ENCODE assay signal across 8 mouse cellular contexts in the genomic region with DNA sequence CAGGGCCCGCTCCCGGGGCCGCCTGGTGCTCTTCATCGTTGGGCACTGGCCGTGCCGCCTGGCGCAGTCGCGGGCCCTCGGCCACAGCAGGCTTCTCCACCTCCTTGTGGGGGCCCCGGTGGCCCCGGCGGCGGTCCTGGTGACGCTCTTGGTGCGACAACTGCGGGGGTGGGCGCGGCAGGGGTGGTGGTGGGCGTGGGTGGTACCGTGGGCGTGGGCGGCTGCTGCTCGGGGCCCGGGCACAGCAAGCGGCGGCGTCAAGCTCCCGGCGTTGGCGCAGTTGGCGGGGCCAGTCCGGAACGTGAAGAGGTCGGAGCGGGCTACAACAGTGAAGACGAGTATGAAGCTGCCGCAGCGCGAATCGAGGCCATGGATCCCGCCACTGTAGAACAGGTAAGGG. TPM values are rescaled to one million over a fixed set of nuclear protein-coding genes. Genes with fewer than 3 reads are reported as not detected.
A peak's percentile ranks its signal among the peaks of the same experiment; 100 is the strongest.
DNase-seq lines count a peak whose midpoint lies in the region; ATAC-seq and TF ChIP-seq lines count a peak whose summit lies in the region.

No protein-coding gene starts in this region.

- WGBS in heart, embryonic 12.5 days = 13% methylated on average over 32 of the region's 42 CpGs
- WGBS in intestine, embryonic 14.5 days = 18% methylated on average over 35 of the region's 42 CpGs
- WGBS in stomach, postnatal 0 days = 18% methylated on average over 32 of the region's 42 CpGs

- no peak for TF ChIP-seq EP300 in stomach, postnatal 0 days (optimal IDR thresholded peaks at IDR 0.05)

- peak overlapping the region; percentile 96 for H3K4me3 ChIP-seq in heart, embryonic 12.5 days
- H3K4me3 ChIP-seq in G1E (ENCODE audit: low read depth, low read length) = peak overlapping the region; percentile 78
- H3K4me3 ChIP-seq in intestine, embryonic 14.5 days (ENCODE audit: low read depth, low read length) = peak overlapping the region; percentile 63
- H3K4me3 ChIP-seq in stomach, postnatal 0 days (ENCODE audit: low read depth, low read length) = peak overlapping the region; percentile 63

- ATAC-seq in heart, embryonic 12.5 days (ENCODE audit: insufficient number of reproducible peaks, low FRiP score) = peak; percentile 0; the same call in 1 of the 2 replicates
- ATAC-seq in G1E (ENCODE audit: extremely low read depth, insufficient number of reproducible peaks, low FRiP score, poor library complexity, severe bottlenecking) = no peak
- ATAC-seq in erythroblast, adult 5-6 weeks (replicated peaks; ENCODE audit: low FRiP score, poor library complexity, severe bottlenecking) = 0 out of 2 replicates have a peak, but pooled peaks have one; percentile 22
- no peak for ATAC-seq in intestine, embryonic 14.5 days (replicated peaks; ENCODE audit: low FRiP score, low TSS enrichment, low read depth)
- ATAC-seq in stomach, postnatal 0 days (ENCODE audit: low FRiP score, low TSS enrichment) = no peak

- H3K27ac ChIP-seq in heart, embryonic 12.5 days (ENCODE audit: poor library complexity, severe bottlenecking) = peak overlapping the region; percentile 88
- H3K27ac ChIP-seq in intestine, embryonic 14.5 days (ENCODE audit: low read depth) = peak overlapping the region; percentile 88
- peak overlapping the region; percentile 93 for H3K27ac ChIP-seq in stomach, postnatal 0 days (replicated peaks)

- peak overlapping the region; percentile 93 for H3K9ac ChIP-seq in heart, embryonic 12.5 days
- peak overlapping the region; percentile 72 for H3K9ac ChIP-seq in intestine, embryonic 14.5 days (ENCODE audit: low read length)
- H3K9ac ChIP-seq in stomach, postnatal 0 days (ENCODE audit: low read length) = peak overlapping the region; percentile 79

- H3K9me3 ChIP-seq in heart, embryonic 12.5 days (replicated peaks) = 0 out of 2 replicates have a peak, but pooled peaks cover 3% of the 10 kb centered on the region
- no peaks in the 10 kb centered on the region for H3K9me3 ChIP-seq in G1E (replicated peaks)
- H3K9me3 ChIP-seq in intestine, embryonic 14.5 days (ENCODE audit: control insufficient read depth, low read length) = no peaks in the 10 kb centered on the region
- H3K9me3 ChIP-seq in stomach, postnatal 0 days (ENCODE audit: control insufficient read depth, low read length) = no peaks in the 10 kb centered on the region

- no peaks in the 10 kb centered on the region for H3K27me3 ChIP-seq in heart, embryonic 12.5 days (replicated peaks)
- no peaks in the 10 kb centered on the region for H3K27me3 ChIP-seq in G1E (ENCODE audit: insufficient read depth, low read length)
- H3K27me3 ChIP-seq in intestine, embryonic 14.5 days (replicated peaks; ENCODE audit: control insufficient read depth, insufficient read depth, low read length) = no peaks in the 10 kb centered on the region
- H3K27me3 ChIP-seq in stomach, postnatal 0 days (ENCODE audit: control insufficient read depth, insufficient read depth, low read length) = no peaks in the 10 kb centered on the region

- peaks cover 8% of the 10 kb centered on the region for H3K4me1 ChIP-seq in heart, embryonic 12.5 days (replicated peaks)
- peaks cover 27% of the 10 kb centered on the region; the same call in 1 of the 2 replicates for H3K4me1 ChIP-seq in G1E (ENCODE audit: insufficient read depth, low read depth, low read length)
- H3K4me1 ChIP-seq in intestine, embryonic 14.5 days (replicated peaks; ENCODE audit: control insufficient read depth, insufficient read depth, low read length) = no peaks in the 10 kb centered on the region
- H3K4me1 ChIP-seq in stomach, postnatal 0 days (replicated peaks; ENCODE audit: control insufficient read depth, insufficient read depth) = no peaks in the 10 kb centered on the region

- TF ChIP-seq CTCF in G1E (IDR thresholded peaks at IDR 0.05; ENCODE audit: low read depth, low read length) = no peak
- TF ChIP-seq CTCF in stomach, postnatal 0 days (IDR thresholded peaks at IDR 0.05; ENCODE audit: low read depth) = no peak

- H3K36me3 ChIP-seq in heart, embryonic 12.5 days = no peaks in the 10 kb centered on the region
- H3K36me3 ChIP-seq in G1E (replicated peaks) = peaks cover 36% of the 10 kb centered on the region
- no peaks in the 10 kb centered on the region for H3K36me3 ChIP-seq in intestine, embryonic 14.5 days (ENCODE audit: control insufficient read depth, insufficient read depth, low read length)
- H3K36me3 ChIP-seq in stomach, postnatal 0 days (ENCODE audit: control insufficient read depth, insufficient read depth, low read length) = no peaks in the 10 kb centered on the region

- intact Hi-C loops in heart, postnatal 25 days (cut with DNase I) = no loop called here

- peak overlapping the region; percentile 80 for H3K4me2 ChIP-seq in heart, embryonic 12.5 days
- H3K4me2 ChIP-seq in intestine, embryonic 14.5 days (ENCODE audit: low read length) = peak overlapping the region; percentile 65
- H3K4me2 ChIP-seq in stomach, postnatal 0 days (replicated peaks; ENCODE audit: low read depth) = peak overlapping the region; percentile 64

- no peak for DNase-seq in heart, postnatal 25 days (ENCODE audit: low spot score)
- peak; percentile 28 for DNase-seq in G1E (ENCODE audit: low spot score)
- DNase-seq in intestine, embryonic 14.5 days (ENCODE audit: low spot score) = peak; percentile 57
- peak; percentile 32 for DNase-seq in lung, postnatal 10 days
- DNase-seq in stomach, postnatal 0 days (ENCODE audit: low spot score) = peak; percentile 41
- DNase-seq in embryo, embryonic 10.5 days (ENCODE audit: low spot score) = no peak

RNA-seq across cellular contexts. Expression of gene Otud5, which starts 1.2 kb away (rescaled TPM):
- 41.1 and 41.2 TPM in 2 replicates for polyA plus RNA-seq in heart, embryonic 12.5 days (2016; fragmentation: Nextera tagmentation; extraction: Ambion mirVana)
- total RNA-seq in heart, postnatal 25 days (2021) = 10 to 100 TPM; 25.7 to 28.5 TPM
- total RNA-seq in G1E (2014; fragmentation: Nextera tagmentation) = 68.1 and 71.8 TPM in 2 replicates
- 53.3 and 53.7 TPM in 2 replicates for total RNA-seq in G1E (2017)
- polyA plus RNA-seq in G1E (2012) = 84.0 and 86.5 TPM in 2 replicates
- total RNA-seq in erythroblast, adult 5-6 weeks (2015; ENCODE audit: low replicate concordance) = 399 and 555 TPM in 2 replicates
- total RNA-seq in erythroblast, adult 5-6 weeks (2017; ENCODE audit: low replicate concordance) = 691 and 1,009 TPM in 2 replicates
- 30.4 and 32.1 TPM in 2 replicates for polyA plus RNA-seq in intestine, embryonic 14.5 days (2014; fragmentation: Nextera tagmentation; extraction: Ambion mirVana)
- polyA plus RNA-seq in stomach, postnatal 0 days (2015; fragmentation: Nextera tagmentation; extraction: Ambion mirVana) = 21.2 and 22.0 TPM in 2 replicates

RNA-seq across cellular contexts. Expression of gene Kcnd1, which starts 20.2 kb away (rescaled TPM):
- 1.4 and 1.9 TPM in 2 replicates for polyA plus RNA-seq in heart, embryonic 12.5 days (2016; fragmentation: Nextera tagmentation; extraction: Ambion mirVana)
- under 1 TPM; 0.22 to 0.23 TPM for total RNA-seq in heart, postnatal 25 days (2021)
- total RNA-seq in G1E (2014; fragmentation: Nextera tagmentation) (1.1 and 4.1 TPM in 2 replicates), G1E (2017) (0.23 and 0.27 TPM in 2 replicates)
- polyA plus RNA-seq in G1E (2012) = 0.28 and 0.41 TPM in 2 replicates
- 4.8 and 5.4 TPM in 2 replicates for total RNA-seq in erythroblast, adult 5-6 weeks (2015; ENCODE audit: low replicate concordance)
- 3.6 and 4.5 TPM in 2 replicates for total RNA-seq in erythroblast, adult 5-6 weeks (2017; ENCODE audit: low replicate concordance)
- 1.6 and 2.2 TPM in 2 replicates for polyA plus RNA-seq in intestine, embryonic 14.5 days (2014; fragmentation: Nextera tagmentation; extraction: Ambion mirVana)
- 0.42 and 0.92 TPM in 2 replicates for polyA plus RNA-seq in stomach, postnatal 0 days (2015; fragmentation: Nextera tagmentation; extraction: Ambion mirVana)

RNA-seq across cellular contexts. Expression of gene Pim2, which starts 35.7 kb away (rescaled TPM):
- 6.4 and 6.8 TPM in 2 replicates for polyA plus RNA-seq in heart, embryonic 12.5 days (2016; fragmentation: Nextera tagmentation; extraction: Ambion mirVana)
- 1 to 10 TPM; 2.2 to 3.1 TPM for total RNA-seq in heart, postnatal 25 days (2021)
- total RNA-seq in G1E (2014; fragmentation: Nextera tagmentation) = 7.4 and 12.8 TPM in 2 replicates
- total RNA-seq in G1E (2017) = 1.8 and 2.2 TPM in 2 replicates
- polyA plus RNA-seq in G1E (2012) = 23.1 and 25.6 TPM in 2 replicates
- 41.9 and 42.8 TPM in 2 replicates for total RNA-seq in erythroblast, adult 5-6 weeks (2015; ENCODE audit: low replicate concordance)
- 30.4 and 31.3 TPM in 2 replicates for total RNA-seq in erythroblast, adult 5-6 weeks (2017; ENCODE audit: low replicate concordance)
- 5.8 and 7.5 TPM in 2 replicates for polyA plus RNA-seq in intestine, embryonic 14.5 days (2014; fragmentation: Nextera tagmentation; extraction: Ambion mirVana)
- polyA plus RNA-seq in stomach, postnatal 0 days (2015; fragmentation: Nextera tagmentation; extraction: Ambion mirVana) = 4.8 and 5.0 TPM in 2 replicates

RNA-seq across cellular contexts. Expression of gene Slc35a2, which starts 41.5 kb away (rescaled TPM):
- polyA plus RNA-seq in heart, embryonic 12.5 days (2016; fragmentation: Nextera tagmentation; extraction: Ambion mirVana) = 25.9 and 26.8 TPM in 2 replicates
- total RNA-seq in heart, postnatal 25 days (2021) = 10 to 100 TPM; 11.0 to 17.0 TPM
- total RNA-seq in G1E (2014; fragmentation: Nextera tagmentation) = 9.6 and 13.5 TPM in 2 replicates
- 34.0 and 39.4 TPM in 2 replicates for total RNA-seq in G1E (2017)
- 75.8 and 107 TPM in 2 replicates for polyA plus RNA-seq in G1E (2012)
- 1.5 and 3.1 TPM in 2 replicates for total RNA-seq in erythroblast, adult 5-6 weeks (2015; ENCODE audit: low replicate concordance)
- 10.0 and 10.9 TPM in 2 replicates for total RNA-seq in erythroblast, adult 5-6 weeks (2017; ENCODE audit: low replicate concordance)
- 12.3 and 12.6 TPM in 2 replicates for polyA plus RNA-seq in intestine, embryonic 14.5 days (2014; fragmentation: Nextera tagmentation; extraction: Ambion mirVana)
- 28.7 and 32.5 TPM in 2 replicates for polyA plus RNA-seq in stomach, postnatal 0 days (2015; fragmentation: Nextera tagmentation; extraction: Ambion mirVana)

RNA-seq across cellular contexts. Expression of gene Gripap1, which starts 52.8 kb away (rescaled TPM):
- polyA plus RNA-seq in heart, embryonic 12.5 days (2016; fragmentation: Nextera tagmentation; extraction: Ambion mirVana) = 32.0 and 32.2 TPM in 2 replicates
- total RNA-seq in heart, postnatal 25 days (2021) = 10 to 100 TPM; 24.7 to 26.9 TPM
- total RNA-seq in G1E (2014; fragmentation: Nextera tagmentation) = 77.0 and 116 TPM in 2 replicates
- 45.7 and 53.8 TPM in 2 replicates for total RNA-seq in G1E (2017)
- polyA plus RNA-seq in G1E (2012) = 24.6 and 30.6 TPM in 2 replicates
- total RNA-seq in erythroblast, adult 5-6 weeks (2015; ENCODE audit: low replicate concordance) = 146 and 177 TPM in 2 replicates
- total RNA-seq in erythroblast, adult 5-6 weeks (2017; ENCODE audit: low replicate concordance) = 200 and 207 TPM in 2 replicates
- polyA plus RNA-seq in intestine, embryonic 14.5 days (2014; fragmentation: Nextera tagmentation; extraction: Ambion mirVana) = 31.3 and 35.8 TPM in 2 replicates
- 20.0 and 20.9 TPM in 2 replicates for polyA plus RNA-seq in stomach, postnatal 0 days (2015; fragmentation: Nextera tagmentation; extraction: Ambion mirVana)

Comparison
In these comparisons a context has a peak if more than half of its experiments do, and no peak if none do; other contexts are left out.
1. ATAC-seq: peak in heart, embryonic 12.5 days (single experiment) and erythroblast, adult 5-6 weeks (single experiment); none in G1E (single experiment), intestine, embryonic 14.5 days (single experiment) and stomach, postnatal 0 days (single experiment).
2. DNase-seq: peak in G1E (single experiment), intestine, embryonic 14.5 days (single experiment), lung, postnatal 10 days (single experiment) and stomach, postnatal 0 days (single experiment); none in heart, postnatal 25 days (single experiment) and embryo, embryonic 10.5 days (single experiment).
3. Peak in every context shown above with its lines, with median percentiles within 50 percentile points of each other: H3K27ac ChIP-seq, H3K4me2 ChIP-seq, H3K4me3 ChIP-seq and H3K9ac ChIP-seq.